Mouse (Mus musculus) urinary bladder, postnatal 25 days (tissue): ENCODE results near the gene Gdf15.

Experiments used
- DNase-seq: peaks from one replicate; pipeline ENCODE4 v3.0.0; 2022; ENCODE audit warnings: low spot score

Gene Gdf15

DNA sequence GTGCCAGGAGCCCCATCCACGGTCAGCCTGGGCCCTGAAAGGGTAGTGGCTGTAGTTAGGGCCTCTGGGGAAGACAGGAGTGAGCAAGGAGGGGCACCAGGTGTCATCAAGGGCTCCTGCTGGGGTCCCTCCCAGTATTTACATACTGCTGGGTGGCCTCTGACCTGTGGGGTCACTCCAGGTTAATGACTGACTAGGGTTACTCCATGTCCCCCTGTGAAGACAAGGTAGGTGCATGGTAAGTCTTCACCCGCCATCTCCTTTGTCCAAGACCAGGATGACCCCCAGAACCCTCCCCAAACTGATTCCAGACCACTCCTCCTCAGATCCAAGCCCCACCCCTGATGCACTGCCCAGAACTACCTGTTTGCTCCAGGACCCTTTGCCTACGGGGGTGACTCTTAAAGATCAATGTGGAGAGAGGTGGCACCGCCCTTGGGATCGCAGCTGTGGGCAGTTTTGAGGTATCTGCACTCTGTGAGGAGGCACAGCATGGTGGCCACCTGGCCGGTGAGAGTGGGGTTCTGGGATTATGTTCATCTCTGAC, at the start of gene Gdf15:
Gdf15 (minus strand) TSS at position 111 of the 547 bp plus-strand sequence.
- DNase-seq, result no peak

DNA sequence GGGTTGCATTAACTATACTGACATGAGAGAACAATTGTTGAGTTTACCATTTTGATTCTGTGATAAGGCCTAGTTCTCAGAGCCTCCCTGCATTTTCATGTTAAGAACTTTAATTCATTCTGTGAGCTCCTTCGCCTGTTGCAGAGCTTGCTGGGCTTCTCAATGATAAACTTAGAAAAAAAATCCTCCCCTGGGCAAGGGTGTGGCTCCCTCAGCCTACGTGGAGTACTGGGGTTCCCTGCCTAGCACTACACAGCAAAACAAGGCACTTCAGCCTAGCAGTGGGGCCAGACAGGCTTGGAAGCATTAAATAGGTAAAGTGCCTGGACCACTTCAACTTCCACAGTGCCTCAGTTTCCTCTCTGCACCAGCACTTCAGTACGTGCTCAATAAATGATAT, 49.2 kb upstream of the Gdf15 start:
- DNase-seq, result no peak

DNA sequence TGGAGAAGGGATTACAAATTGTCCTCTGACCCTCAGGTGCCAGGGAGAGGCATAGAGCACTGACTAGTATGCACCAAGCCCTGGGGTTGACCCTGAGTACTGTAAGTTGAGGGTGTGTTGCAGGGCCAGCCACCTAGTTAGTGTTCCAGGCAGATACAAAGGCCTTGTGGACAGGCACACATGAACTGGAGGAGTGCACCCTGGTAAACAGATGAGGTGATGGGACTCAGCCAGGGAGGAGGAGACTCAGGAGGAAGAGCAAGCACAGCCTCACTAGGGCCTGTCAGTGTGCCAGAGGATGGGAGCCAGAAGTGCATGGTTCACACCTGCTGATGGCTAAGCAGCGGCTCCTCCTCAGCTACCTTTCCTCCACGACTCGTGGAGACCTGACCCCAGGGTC, 47.8 kb upstream of the Gdf15 start:
- no peak for DNase-seq

DNA sequence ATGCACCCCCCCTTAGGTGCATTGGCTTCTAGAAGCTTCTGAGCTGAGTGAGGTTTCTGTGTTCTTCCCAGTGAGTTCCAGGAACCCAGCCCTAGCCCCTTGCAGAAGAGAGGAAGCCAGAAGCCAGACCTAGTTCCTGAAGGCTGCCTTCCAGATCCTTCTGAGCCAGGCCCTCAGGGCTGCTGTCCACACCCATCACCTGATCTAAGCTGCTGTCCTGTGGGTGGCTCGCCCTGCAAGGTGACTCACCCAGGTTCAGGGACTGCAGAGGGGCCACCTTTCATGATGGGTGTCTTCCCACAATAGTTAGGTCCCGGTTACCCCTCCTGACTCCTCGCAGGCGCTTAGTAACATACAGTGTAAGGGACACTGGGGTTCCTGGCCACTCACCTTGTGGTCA, 47.1 kb upstream of the Gdf15 start:
- no peak for DNase-seq

DNA sequence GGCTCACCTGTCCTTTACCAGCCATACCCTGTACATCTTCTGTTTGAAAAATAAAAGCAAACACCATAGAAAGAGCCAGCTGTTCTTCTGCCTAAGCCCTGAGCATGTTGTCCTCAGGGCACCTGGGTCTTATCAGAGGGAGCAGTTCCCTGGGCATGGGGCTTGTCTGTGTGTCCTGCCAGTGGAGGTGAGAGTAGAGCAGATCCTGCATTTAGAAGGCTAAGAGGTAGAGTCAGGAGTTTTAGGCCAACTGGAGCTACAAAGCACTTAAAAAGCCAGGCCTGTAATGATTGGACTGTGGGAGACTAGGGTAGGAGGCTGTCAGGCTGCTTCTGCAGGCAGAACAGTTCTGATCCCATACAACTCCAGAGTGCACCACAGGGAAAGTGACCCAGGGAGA, 46.4 kb upstream of the Gdf15 start:
- DNase-seq, result no peak

DNA sequence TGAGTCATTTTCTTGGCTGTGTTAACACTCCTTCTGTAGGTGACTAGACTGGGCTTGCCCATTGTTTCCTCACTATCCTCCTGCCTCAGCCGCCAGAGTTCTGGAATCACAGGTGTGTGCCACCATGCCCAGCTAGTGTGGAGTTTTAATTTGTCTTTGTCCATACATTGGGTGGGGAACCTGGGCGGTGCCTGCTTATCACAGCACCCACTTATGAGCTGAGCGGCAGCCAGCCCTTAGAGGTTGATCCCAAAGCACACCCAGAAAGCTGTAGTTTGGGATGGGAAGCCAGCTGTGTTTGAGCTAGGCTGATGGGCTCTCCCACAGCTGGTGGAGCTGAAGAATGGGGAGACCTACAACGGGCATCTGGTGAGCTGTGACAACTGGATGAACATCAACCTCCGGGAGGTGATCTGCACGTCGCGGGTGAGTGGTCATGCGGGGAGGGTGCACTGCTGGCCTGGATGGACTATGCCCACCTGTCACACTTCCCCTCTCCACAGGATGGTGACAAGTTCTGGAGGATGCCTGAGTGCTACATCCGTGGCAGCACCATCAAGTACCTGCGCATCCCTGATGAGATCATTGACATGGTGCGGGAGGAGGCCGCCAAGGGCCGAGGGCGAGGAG, 45.3 kb upstream of the Gdf15 start:
- no peak for DNase-seq

DNA sequence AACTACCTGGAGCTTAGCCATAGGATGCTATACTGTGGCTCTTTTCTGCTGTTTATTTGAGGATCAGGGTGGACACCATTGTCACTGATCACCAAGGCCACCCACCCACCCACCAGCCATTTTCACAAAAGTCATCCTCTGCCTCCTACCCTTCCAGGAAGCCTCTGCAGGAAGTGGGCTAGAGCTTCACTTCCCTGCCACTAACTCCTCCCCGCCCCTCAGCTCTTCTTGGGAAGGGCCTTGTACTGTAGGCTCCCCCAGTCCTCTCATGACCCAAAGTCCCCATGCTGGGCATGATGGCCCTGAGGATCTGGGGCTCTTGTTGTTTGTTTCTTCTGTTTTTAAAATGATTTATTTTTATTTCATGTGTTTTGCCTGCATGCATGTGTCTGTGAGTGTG, 43.1 kb upstream of the Gdf15 start:
- no peak for DNase-seq

DNA sequence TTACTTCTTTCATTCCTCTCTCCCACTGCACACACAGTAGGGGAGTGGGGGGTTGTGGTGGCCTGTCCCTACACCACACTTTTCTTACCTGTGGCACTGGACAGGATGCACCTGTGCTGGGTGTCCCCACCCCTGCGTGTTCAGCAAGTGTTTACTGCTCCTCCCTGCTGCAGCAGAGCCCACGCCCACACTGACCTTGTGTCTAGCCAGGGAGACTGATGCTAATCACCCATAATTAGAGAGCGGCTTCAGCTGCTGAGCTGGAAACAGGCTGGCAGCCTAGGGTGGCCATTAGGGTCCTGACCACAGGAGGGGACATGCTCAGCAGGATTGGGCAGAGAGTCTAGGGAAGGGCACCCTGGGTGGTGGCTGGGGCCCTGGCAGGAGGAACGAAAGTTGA, 42.5 kb upstream of the Gdf15 start:
- no peak for DNase-seq

DNA sequence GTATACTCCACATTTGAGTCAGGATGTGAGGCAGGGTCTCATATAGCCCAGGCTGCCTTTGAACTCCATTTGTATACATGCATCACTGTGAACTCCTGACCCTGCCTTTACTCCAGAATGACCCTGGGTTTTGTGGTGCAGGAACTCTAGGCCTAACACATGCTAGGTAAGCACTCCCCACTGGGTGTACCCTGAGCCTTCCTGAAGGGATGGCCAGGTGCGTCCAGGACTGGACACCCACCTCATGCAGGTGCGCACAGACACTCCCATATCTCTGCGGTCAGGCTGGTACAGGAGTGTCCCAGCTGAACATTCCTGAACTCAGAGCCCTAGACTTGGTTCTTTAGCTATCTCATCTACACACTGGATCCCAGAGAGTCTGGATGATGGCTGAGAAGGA, 41.9 kb upstream of the Gdf15 start:
- no peak for DNase-seq

DNA sequence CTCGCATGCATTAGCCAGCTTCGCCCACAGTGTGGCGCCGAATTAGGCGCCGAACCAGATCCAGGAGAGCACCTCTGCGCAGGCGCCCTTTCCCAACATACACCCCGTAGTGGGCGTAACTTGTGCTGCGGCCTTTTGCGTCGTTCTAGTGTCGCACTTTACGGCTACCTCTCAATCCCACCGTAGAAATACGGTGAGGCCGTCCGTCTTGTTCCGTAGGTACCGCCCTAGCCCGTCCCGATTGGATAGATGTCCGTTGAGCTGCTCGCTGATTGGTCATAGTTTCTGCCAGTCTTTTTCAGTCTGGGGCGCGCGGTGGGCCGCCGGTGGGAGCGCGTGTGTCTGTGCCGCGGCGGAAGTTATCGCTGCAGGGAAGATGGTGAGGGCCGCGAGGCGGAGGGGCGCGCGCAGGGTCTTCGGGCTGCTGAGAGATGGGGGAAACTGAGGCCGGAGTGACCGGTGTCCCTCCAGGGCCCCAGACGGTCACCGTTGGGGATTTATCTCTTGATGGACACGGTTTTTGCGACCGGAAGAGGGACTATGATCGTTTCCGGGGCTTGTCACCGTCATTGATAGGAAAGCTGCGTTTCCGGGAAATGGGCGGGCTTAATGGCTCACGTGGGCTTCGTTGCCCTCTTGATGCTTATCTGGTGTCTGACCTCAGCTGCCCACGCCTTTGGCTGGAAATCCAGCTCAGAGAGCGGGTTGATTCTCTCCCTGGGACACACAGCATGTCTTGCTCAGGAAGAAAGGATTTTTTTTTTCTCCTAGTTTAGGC, 41.0 kb upstream of the Gdf15 start, which contains the start of gene Lsm4:
Lsm4 (plus strand) TSS at position 170 of the 778 bp plus-strand sequence.
- DNase-seq, result peak; percentile 94

DNA sequence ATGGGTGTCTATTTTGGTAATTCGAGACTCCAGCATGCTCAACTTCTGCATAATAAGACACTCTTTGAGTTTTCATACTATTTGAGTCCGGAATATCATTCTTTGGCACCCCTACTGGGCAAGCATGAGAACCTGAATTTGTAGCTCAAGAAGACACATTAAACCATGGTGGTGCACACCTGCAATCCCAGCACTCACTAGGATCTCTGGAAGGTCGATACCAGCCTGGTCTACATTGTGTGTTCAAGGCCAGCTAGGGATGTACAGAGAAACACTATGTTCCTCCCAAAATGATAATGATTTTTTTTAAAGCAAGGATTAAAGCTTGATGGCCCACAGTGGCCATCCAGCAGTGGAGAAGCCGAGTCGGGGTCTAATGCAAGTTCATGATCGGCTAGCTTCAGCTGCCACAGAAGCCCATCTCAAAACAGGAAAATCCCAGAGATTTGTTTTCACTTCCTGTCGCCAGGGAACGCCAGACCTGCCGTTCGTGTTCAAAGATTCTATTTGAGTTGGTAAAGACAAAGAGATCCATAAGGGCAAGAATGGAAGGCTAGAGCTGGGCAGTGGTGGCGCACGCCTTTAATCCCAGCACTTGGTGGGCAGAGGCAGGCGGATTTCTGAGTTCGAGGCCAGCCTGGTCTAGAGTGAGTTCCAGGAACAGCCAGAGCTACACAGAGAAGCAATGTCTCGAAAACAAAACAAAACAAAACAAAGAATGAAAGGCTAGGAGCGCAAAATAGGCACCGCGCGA, 40.2 kb upstream of the Gdf15 start:
- DNase-seq, result no peak

DNA sequence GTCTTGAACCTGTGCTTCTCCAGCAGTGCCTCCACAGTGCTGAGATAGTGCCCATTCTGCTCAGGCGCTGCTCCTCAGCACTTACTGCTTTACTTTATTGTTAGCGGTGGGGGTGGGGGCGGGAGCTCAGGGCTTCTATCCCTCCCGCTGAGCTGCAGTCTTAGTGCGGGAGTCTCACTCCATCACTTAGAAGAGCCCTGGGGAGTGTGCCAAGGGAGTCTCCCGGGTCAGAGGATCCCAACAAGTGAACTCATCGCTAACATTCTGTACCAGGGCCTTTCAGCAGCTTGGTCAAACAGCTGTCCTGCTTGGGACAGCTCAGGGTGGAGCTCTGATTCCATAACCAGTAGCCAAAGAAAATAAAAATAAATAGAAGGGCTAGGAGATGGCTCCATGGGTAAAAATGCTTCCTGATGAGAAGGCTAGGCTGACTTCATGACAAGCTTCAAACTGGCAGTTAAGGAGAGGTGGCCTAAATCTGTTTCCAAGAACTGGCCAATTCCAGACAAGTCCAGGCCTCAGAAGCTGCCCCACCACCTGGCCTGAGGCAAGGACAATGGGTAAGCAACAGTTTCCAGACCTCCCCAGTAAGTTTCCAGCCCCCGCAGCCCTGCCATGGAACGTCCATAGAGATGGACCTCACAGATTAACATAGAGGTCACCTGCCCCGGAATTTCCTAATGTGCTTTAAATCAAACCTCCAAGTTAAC, 39.5 kb upstream of the Gdf15 start:
- DNase-seq, result peak; percentile 45

DNA sequence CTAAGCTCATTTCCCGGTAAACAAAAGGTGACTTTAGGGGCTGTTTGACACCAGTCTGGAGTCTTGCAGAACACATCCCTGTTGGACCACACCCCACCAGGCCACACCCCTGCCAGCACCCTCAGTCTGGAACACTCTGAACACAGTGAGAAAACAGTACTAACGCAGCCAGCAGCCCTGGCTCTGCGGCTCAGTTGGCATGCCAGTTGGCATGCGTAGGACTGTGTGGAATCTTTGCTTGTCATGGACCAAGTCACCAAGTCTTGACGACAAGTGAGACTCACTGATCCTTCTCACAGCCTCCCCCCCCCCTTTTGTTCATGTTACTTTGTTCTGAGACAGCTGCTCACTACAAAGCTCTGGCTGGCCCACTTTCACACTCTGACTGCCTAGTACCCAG, 34.8 kb upstream of the Gdf15 start:
- no peak for DNase-seq

DNA sequence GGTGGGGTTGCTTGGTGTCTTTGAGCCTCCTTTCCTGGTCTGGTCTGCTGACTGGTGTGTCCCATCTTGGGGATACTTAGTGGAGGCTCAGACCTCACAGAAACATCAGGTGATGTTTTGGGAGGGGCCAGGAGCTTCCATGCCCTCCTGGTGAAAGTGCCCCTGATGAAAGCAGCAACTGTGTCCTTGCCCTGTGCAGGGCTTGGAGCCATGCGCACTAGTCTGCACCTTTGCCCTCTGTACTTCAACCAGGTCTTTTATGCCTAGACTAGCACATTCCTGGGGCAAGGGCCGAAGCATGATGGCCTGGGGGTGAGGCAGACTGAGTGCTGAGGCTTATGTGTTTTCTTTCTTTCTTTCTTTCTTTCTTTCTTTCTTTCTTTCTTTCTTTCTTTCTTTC, 33.3 kb upstream of the Gdf15 start:
- no peak for DNase-seq

DNA sequence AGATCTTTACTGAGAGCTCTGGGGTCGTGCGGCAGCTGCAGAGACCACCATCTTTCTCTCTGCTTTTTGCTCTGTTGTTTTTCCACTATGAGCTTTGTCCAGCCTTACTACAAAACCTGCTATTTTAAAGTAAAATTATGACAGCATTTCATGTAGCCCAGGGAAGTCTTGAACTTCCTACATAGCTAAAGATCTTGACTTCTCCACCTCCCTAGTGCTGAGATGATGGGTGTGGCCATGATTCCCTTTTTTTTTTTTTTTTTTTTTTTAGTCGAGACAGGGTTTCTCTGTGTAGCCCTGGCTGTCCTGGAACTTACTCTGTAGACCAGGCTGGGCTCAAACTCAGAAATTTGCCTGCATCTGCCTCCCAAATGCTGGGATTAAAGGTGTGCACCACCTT, 32.4 kb upstream of the Gdf15 start:
- DNase-seq, result no peak

DNA sequence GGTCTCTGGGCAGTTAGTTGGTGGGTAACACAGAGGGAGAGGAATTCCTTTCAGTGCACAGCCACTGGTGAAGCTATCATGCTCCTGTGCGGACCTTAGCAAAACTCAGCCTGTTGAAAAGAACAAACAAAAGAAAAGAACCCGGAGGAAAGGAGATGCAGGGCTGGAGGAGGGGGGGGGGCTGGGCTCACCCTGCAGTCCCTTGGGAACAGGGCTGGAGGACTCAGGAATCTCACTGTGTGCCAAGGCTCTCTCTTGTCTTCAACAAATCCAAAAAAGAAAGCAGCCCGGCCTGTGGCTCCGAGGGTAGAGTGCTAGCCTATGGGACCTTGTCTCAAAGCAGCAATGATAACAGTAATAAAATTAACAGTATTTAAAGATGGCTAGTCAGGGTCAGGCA, 31.4 kb upstream of the Gdf15 start:
- DNase-seq, result no peak

DNA sequence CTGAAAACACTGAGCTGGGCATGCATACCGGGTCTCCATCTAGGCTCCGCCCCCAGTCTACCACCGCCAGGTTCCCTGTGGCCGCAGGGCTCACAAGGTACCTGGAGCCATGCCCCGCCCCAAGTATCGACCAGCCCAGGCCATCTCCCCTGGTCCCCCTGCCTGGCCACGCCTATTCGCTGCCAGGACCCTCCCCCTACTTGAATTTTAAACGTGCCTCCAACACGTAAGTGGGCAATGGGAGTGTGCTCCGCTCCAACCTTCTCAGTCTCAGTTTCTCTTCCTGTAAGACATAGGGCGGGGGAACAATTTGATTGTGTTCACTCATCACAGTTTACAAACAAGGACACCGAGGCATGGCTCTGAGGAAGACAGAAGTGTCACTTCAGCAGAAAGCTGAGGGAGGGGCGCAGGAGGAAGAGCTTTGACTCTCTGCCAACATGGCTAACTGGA, 28.0 kb upstream of the Gdf15 start, which contains the start of gene Pgpep1:
Pgpep1 (minus strand) TSS at position 116 of the 453 bp plus-strand sequence.
- no peak for DNase-seq

DNA sequence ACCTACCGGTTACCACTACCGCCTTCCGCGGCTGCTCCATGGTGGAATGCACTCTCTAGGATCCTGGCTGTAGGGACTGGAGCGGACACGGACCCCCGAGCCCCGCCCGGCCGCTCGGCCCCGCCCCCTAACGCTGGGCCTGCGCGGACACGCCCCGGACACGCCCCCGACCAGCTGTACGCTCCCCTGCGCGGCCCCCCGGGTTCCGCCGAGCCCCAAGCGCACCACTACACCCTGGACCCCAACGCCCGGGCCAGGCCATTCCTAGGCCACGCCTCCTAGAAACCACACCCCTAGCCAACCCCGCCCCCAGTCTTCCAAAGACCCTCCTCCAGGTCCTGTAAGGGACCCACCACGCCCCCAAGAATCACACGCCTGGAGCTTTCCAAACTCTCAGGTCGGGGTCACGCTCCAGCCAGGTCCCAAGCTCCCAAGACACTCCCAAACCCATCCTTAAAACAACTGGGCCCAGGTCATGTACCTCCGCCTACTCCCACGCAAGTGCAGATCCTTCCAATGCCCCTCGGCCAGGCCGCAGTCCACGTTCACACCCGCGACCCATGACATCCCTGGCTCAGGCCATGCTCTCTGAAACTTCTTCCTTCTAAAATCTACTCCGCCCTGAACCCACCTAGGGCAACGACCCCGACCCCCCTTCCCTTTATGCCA, 27.5 kb upstream of the Gdf15 start:
- peak; percentile 82 for DNase-seq

DNA sequence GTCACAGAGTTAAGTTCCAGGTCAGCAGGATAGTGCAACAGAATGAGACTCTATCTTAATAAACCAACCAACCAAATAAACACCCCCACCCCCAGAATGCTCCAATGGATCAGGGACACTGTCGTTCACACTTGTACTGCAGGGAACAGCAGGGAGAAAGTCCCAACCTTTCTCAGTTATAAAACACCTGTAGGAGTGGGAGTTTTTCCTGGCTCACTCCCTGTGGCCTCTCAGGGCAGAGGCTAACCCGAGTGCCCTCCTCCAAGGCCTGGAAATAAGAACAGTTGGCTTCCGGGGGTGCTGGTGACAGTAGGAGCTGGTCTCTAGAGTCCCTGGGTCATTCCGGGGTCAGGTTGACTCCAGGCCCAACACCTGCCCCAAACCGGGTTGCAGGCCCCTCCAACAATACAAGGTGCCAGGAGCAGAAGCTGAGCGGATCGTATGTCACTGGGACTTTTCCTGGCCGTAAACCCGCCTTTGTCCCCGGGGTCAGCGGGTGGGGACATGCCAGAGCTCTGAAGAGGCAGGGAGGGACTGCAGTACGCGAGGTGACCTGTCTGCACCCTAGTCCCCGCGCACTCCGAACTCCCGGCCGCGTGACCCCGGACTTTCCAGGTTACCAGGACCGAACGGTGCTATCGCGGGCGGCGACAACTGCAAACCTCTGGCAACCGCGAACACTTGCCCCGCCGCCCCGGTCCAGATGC, 26.8 kb upstream of the Gdf15 start:
- DNase-seq, result no peak

DNA sequence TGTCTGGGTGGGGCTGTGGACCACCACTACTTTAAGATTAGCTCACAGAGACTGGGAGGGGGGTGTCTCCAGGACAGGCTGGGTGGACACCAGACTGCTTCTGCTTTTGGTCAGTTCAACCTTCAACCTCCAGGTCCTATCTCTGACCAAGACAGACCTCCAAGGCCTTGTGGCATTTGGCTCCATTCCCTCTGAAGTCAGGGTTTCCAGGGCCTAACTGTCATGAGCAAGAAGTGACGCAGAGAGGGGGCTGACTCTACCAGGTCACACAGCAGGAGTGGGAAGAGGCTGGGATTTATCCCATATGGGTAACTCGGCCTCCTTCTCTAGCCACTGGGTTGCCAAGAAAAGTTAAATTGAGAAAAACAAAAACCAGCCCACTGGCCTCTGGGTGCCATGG, 25.5 kb upstream of the Gdf15 start:
- DNase-seq, result no peak

DNA sequence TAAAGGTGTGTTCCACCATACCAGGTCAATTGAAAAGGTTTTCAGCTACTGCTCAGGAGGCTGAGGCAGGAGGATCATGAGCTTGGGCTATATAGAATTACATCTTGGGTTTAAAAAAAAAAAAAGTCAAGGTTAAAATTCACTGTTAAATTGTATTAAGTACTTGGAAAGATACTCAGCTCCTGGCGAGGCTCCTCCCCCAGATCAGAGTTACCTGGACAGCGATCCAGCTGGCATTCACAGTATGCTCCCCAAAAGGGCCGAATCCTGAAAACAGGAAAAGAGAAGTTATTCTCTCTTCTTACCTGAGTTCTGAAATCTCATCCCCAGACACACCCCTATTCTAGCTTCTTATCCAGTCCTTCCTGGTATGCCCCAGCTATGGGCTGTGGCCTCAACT, 25.0 kb upstream of the Gdf15 start:
- DNase-seq, result no peak
